Mouse (Mus musculus): Measurements from ENCODE around the gene Akap7.

- TF ChIP-seq POLR2A (IDR thresholded peaks at IDR 0.05; ENCODE audit: extremely low read depth, insufficient read depth, low read length): no peak
- TF ChIP-seq CTCF (IDR thresholded peaks at IDR 0.05; ENCODE audit: low read depth, low read length): no peak
These were observed 9.9 kb downstream of the Akap7 start for GRCm38 (mm10) chr10:25297666-25298263.

Data from liver, adult 2 months (tissue).